Mouse (Mus musculus) B cell, adult 62 days (primary cell): ENCODE data around the gene Otc. TPM values are rescaled to one million over a fixed set of nuclear protein-coding genes. Genes with fewer than 3 reads are reported as not detected.

Experiments used
- total RNA-seq: library from RNA; stranded (reverse); gene quantifications from 4 replicates; pipeline ENCODE4 v1.2.4, GENCODE M21; 2023

Otc gene
- total RNA-seq: not detected in 4 replicates

DNA sequence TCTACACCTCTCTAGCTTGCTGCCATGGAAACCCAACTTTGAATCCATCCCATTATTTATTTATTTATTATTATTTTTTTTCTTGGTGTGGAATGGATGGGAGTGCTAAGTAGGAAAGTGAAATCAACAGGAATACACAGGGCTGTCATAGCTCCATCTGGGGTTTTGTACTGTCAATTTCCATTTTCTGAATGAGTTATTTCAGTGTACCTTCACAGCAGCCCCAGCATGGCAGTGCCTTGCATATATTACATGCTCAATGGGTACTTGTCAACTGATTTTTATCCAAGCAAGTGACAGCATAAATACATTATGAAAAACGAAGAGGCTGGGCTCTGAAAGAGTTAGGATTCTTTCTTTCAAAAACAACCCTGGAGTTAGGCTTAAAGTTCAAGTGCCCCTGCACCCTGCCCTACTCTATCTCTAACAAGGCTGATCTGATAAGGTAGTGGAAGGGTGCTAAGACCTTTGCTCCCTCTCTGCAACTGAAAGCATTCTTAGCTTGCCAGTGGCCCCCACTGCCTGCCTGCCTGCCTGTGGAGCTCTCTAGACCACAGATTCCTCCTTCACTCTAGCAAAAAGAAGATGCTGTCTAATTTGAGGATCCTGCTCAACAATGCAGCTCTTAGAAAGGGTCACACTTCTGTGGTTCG lies at the start of gene Otc:
Gene Otc (plus strand): TSS at position 454 of the 653 bp plus-strand sequence.

GRCm38 (mm10) chrX:10216410-10216949 lies 35.6 kb upstream of the Otc start, which contains the start of gene Rpgr:
Gene Rpgr (minus strand): TSS chrX:10216920.

Other genes starting within 250 kb of the Otc start
- not detected in 4 replicates for gene Srpx, start 134.6 kb upstream of the Otc start, total RNA-seq
- gene Rpgr, start 35.4 kb upstream of the Otc start, total RNA-seq: 6.0 to 10.6 TPM (median 10.3 TPM) in 4 replicates
- gene Tspan7, start 232.9 kb downstream of the Otc start, total RNA-seq: not detected in 4 replicates